Mouse (Mus musculus) kidney, adult 2 months (tissue): ENCODE results near the gene Ppef2. TPM values are rescaled to one million over a fixed set of nuclear protein-coding genes. Genes with fewer than 3 reads are reported as not detected.

Source experiments
- DNase-seq: peaks from one replicate; pipeline ENCODE4 v3.0.0; 2021
- H3K27ac ChIP-seq: fragments of 200-500 bp; 2 replicates; pipeline ENCODE4 v1.5.1; 2012; ENCODE audit warnings: low read depth, low read length, control low read depth, inconsistent platforms; ENCODE audit not compliant: insufficient read depth
- H3K27me3 ChIP-seq: fragments of 200-500 bp; replicated peaks from 2 replicates; pipeline ENCODE4 v1.6.1; 2012; ENCODE audit warnings: mild to moderate bottlenecking, moderate library complexity, low read length, inconsistent platforms; ENCODE audit not compliant: control insufficient read depth, insufficient read depth
- H3K36me3 ChIP-seq: fragments of 200-500 bp; 2 replicates; pipeline ENCODE4 v1.6.1; 2012; ENCODE audit warnings: mild to moderate bottlenecking, moderate library complexity, low read length, inconsistent platforms; ENCODE audit not compliant: control insufficient read depth, insufficient read depth
- H3K4me1 ChIP-seq: fragments of 200-500 bp; 2 replicates; pipeline ENCODE4 v1.6.1; 2011; ENCODE audit warnings: low read length; ENCODE audit not compliant: control insufficient read depth, insufficient read depth
- H3K4me3 ChIP-seq: fragments of 200-500 bp; 2 replicates; pipeline ENCODE4 v1.5.1; 2011; ENCODE audit warnings: mild to moderate bottlenecking, low read depth, low read length, control low read depth; ENCODE audit not compliant: insufficient read depth
- CTCF ChIP-seq: fragments of 200-500 bp; conservative IDR thresholded peaks from 2 replicates; pipeline ENCODE4 v1.5.1; 2011; ENCODE audit warnings: low read depth, mild to moderate bottlenecking, control low read depth, low read length, moderate library complexity, mixed read lengths; ENCODE audit not compliant: insufficient read depth, insufficient read length
- POLR2A ChIP-seq: fragments of 200-500 bp; IDR thresholded peaks from one replicate; pipeline ENCODE4 v1.6.1; 2011; ENCODE audit warnings: low read depth, low read length, control low read depth
- WGBS: fragments of 180-500 bp; shearing (Covaris S2); methylation state at CpG from one replicate; pipeline ENCODE4 v1.1.7; 2018; 5-methylcytosine and 5-hydroxymethylcytosine counted together
- polyA plus RNA-seq: library from polyadenylated mRNA; depleted of rRNA; stranded (reverse); fragments of >200 nt; gene quantifications from 2 replicates; pipeline ENCODE4 v1.2.3, GENCODE M21; 2012

The Ppef2 gene
- polyA plus RNA-seq, 1 experiment: 0.45 TPM

DNA sequence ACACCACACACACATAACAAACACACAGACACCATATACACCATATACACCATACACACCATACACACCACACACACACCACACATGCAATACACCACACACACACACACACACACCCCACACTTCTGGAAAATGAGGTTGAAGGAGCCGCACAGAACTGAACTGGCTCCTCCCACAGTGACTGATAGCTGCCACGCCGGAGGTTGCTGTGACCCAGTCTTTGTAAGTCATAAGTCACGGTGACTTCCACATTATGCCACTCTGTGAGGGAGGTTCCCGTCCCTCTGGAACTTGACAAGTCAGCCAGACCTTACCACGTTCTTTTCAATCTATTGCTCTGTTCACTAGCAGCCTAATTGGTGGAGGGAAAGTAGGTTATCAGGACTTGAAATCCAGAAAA, 1.6 kb downstream of the Ppef2 start:
- H3K27me3 ChIP-seq: no peaks in the 10 kb centered on the region
- no peak overlapping the region for H3K4me3 ChIP-seq
- H3K4me1 ChIP-seq: no peaks in the 10 kb centered on the region; the same call in 1 of the 2 replicates
- no peak for TF ChIP-seq POLR2A
- TF ChIP-seq CTCF: no peak
- no peaks in the 10 kb centered on the region for H3K36me3 ChIP-seq
- H3K27ac ChIP-seq: no peak overlapping the region
- 55% methylated on average over 6 of the region's 6 CpGs for WGBS
- DNase-seq: no peak

DNA sequence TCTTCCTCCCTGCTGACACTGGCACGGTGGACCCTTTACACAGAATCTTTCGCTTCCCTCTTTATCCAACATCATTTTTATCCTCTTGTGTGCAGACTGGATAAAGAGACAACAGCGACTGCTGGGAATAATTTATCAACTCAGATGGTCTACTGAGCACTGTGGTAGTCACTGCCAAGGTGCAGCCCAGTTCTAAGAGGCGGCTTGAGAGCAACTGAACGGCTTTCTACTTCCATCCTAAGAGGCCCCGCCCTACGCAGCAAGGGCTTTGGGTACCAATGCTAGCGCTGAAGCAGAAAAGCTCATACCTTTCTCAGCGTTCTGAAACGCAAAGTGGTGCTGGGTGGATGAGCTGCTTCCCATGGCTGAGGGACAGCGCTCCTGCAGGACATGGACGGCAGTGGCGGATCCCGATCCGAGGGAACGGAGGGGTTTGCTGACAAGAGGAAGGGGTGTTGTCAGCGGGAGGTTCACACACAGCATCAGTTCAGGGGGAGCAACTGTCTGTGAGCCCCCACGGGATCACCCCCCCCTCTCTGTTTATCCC, 3.2 kb downstream of the Ppef2 start:
- TF ChIP-seq POLR2A: no peak
- no peak for TF ChIP-seq CTCF
- DNase-seq: no peak
- H3K4me1 ChIP-seq: no peaks in the 10 kb centered on the region; the same call in 1 of the 2 replicates
- WGBS: 38% methylated on average over 18 of the region's 18 CpGs
- no peaks in the 10 kb centered on the region for H3K27me3 ChIP-seq
- H3K36me3 ChIP-seq: no peaks in the 10 kb centered on the region
- no peak overlapping the region for H3K4me3 ChIP-seq
- no peak overlapping the region for H3K27ac ChIP-seq

DNA sequence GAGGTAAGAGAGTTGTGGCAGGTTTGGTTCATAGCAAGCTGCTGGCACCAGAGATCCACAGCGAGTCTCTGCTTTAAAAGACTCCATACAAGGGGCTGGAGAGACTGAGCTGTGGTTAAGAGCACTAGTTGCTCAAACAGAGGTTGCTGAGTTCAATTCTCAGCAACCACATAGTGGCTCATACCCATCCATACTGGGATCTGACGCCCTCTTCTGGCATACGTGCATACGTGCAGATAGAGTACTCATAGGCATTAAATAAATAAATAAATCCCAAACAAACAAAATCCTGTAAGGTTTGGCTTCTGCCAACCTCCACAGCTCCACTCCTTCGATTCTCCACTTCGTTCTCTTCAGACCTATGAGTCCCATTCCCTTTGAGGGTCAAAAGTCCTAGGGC, 4.0 kb downstream of the Ppef2 start:
- Histone ChIP-seq H3K4me3 (no peak overlapping the region), H3K36me3 (no peaks in the 10 kb centered on the region), H3K27ac (no peak overlapping the region), H3K27me3 (no peaks in the 10 kb centered on the region), H3K4me1 (no peaks in the 10 kb centered on the region)
- 91% methylated on average over 6 of the region's 6 CpGs for WGBS
- no peak for TF ChIP-seq POLR2A
- no peak for TF ChIP-seq CTCF
- no peak for DNase-seq

DNA sequence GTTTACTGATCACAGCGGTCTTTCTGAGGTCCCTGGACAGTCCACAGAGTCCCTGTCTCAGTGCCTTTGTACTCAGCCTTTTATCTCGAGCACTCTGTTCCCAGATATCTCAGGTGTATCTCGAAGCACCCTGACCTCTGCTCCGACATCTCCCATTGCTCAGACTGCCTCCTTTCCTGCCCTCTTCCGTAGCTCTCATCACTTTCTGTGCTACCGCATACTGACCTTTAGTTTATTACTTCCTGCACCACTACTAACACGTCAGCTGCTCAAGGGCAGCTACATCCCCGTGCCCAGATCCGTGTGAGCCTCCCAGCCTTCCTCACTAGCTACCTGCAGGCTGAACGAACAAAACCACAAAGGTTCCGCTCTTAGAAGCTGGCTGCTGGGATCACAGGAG, 7.5 kb downstream of the Ppef2 start:
- Histone ChIP-seq H3K36me3 (no peaks in the 10 kb centered on the region), H3K4me3 (no peak overlapping the region), H3K4me1 (no peaks in the 10 kb centered on the region), H3K27me3 (no peaks in the 10 kb centered on the region), H3K27ac (no peak overlapping the region)
- TF ChIP-seq CTCF (no peak), POLR2A (no peak)
- no peak for DNase-seq
- 72% methylated on average over 11 of the region's 11 CpGs for WGBS

DNA sequence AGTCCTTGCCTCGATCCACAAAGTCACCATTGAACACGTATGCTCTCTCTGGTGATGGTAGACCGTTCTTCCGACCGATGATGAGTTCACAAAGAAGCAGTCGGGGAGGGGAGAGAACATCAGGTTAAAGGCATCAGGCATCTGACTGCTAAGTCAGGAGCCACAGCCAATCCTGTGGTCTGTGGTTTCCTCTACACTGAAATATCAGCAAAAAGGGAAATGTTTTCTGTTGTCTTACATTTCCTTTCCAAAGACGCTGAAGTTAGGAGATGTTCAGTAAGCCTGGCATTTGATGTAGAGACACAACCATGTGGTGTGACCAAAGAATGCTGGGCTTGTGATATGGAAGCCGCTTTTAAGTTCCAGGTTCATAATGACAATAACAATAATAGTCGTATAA, 10.6 kb downstream of the Ppef2 start:
- Histone ChIP-seq H3K4me1 (no peaks in the 10 kb centered on the region), H3K27me3 (no peaks in the 10 kb centered on the region), H3K4me3 (no peak overlapping the region), H3K36me3 (no peaks in the 10 kb centered on the region), H3K27ac (no peak overlapping the region)
- TF ChIP-seq POLR2A (no peak), CTCF (no peak)
- DNase-seq: no peak
- 86% methylated on average over 9 of the region's 9 CpGs for WGBS

DNA sequence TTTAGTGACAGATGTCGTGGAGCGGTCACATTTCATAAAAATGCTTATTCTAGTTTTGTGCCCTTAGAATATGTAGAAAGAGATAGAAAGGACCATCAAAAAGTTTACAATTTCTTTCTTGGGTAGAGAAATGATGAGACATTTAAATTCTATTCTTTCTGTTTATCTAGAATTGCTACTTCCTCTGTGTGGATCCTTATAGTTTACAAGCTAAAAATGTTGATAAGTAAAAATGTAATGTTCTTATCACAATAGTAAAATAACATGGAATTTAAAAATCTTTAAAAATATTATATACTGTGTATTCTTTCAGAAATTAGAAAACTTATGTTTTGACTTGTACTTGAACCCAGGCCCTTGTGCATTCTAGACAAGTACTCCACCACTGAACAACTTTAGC, 11.2 kb downstream of the Ppef2 start:
- no peak overlapping the region for H3K4me3 ChIP-seq

DNA sequence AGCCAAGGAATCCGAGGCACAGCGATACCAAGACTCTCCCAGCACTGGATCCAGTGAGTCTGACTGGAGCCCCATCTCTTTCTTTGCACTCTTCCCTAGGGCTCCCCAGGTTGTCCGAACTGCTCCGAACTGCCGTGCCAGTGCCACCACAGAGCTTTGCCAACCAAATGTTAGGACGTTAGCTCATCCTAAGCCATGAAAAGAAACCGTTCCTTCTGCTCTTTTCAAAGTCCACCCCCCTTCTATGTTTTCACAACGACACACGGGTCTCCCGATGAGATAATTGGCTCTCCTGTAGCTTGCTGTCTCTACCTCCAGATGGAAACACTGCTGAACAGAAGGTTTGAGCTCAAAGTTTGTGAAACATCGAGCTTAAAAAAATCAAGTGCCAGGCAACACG, 15.3 kb downstream of the Ppef2 start:
- DNase-seq: no peak
- no peak overlapping the region for H3K4me3 ChIP-seq
- H3K4me1 ChIP-seq: no peaks in the 10 kb centered on the region
- no peak overlapping the region for H3K27ac ChIP-seq
- no peaks in the 10 kb centered on the region for H3K36me3 ChIP-seq
- 93% methylated on average over 12 of the region's 12 CpGs for WGBS
- TF ChIP-seq POLR2A (no peak), CTCF (no peak)
- no peaks in the 10 kb centered on the region for H3K27me3 ChIP-seq

More for the DNA sequence above, 11.2 kb downstream of the Ppef2 start:
- H3K27me3 ChIP-seq: no peaks in the 10 kb centered on the region
- no peak for DNase-seq
- H3K27ac ChIP-seq: no peak overlapping the region
- TF ChIP-seq POLR2A (no peak), CTCF (no peak)
- 100% methylated on average over 2 of the region's 2 CpGs for WGBS
- no peaks in the 10 kb centered on the region for H3K36me3 ChIP-seq
- H3K4me1 ChIP-seq: no peaks in the 10 kb centered on the region
